Mouse (Mus musculus) heart, postnatal 0 days (tissue): ENCODE measurements at regions not wholly inside any gene's neighbourhood (a gene's known extent, or its start where the extent isn't known, plus 50 kb on each side); places are given as distances from the start of the nearest gene placed in this dataset.

Experiments used
- ATAC-seq: fragments of 200-750 bp; cut with Nextera tagmentation; 2 replicates; pipeline ENCODE4 v1.8.0; 2017; ENCODE audit warnings: low read depth, moderate number of reproducible peaks, moderate library complexity; ENCODE audit not compliant: insufficient read depth
- DNase-seq: peaks from one replicate; pipeline ENCODE4 v3.0.0-alpha.2; 2016; ENCODE audit warnings: low spot score
- H3K27ac ChIP-seq: fragments of 300-500 bp; sonication (generic); 2 replicates; pipeline ENCODE4 v1.5.1; 2014; ENCODE audit warnings: low read depth, mild to moderate bottlenecking
- H3K27me3 ChIP-seq: fragments of 300-500 bp; sonication (generic); 2 replicates; pipeline ENCODE4 v1.6.1; 2014; ENCODE audit warnings: low read length, mixed read lengths; ENCODE audit not compliant: control insufficient read depth, insufficient read depth
- H3K36me3 ChIP-seq: fragments of 300-500 bp; sonication (generic); replicated peaks from 2 replicates; pipeline ENCODE4 v1.6.1; 2014; ENCODE audit warnings: low read length, mixed read lengths; ENCODE audit not compliant: control insufficient read depth, insufficient read depth
- H3K4me1 ChIP-seq: fragments of 300-500 bp; sonication (generic); 2 replicates; pipeline ENCODE4 v1.6.1; 2014; ENCODE audit warnings: antibody characterized with exemption; ENCODE audit not compliant: control insufficient read depth, insufficient read depth
- H3K4me2 ChIP-seq: fragments of 300-500 bp; sonication (generic); 2 replicates; pipeline ENCODE4 v1.6.1; 2014; ENCODE audit warnings: low read depth, mild to moderate bottlenecking, low read length, moderate library complexity
- H3K4me3 ChIP-seq: fragments of 300-500 bp; sonication (generic); 2 replicates; pipeline ENCODE4 v1.5.1; 2014; ENCODE audit warnings: low read depth, low read length
- H3K9ac ChIP-seq: fragments of 300-500 bp; sonication (generic); replicated peaks from 2 replicates; pipeline ENCODE4 v1.6.1; 2014; ENCODE audit warnings: low read depth, low read length, mixed read lengths
- H3K9me3 ChIP-seq: fragments of 300-500 bp; sonication (generic); replicated peaks from 2 replicates; pipeline ENCODE4 v1.6.1; 2016; ENCODE audit warnings: low read length; ENCODE audit not compliant: control insufficient read depth
- CTCF ChIP-seq: IDR thresholded peaks from 2 replicates; pipeline ENCODE4 v1.5.1; 2016; ENCODE audit warnings: antibody characterized with exemption, control low read depth, low read depth
- EP300 ChIP-seq: IDR thresholded peaks from 2 replicates; pipeline ENCODE4 v1.6.1; 2016; ENCODE audit warnings: antibody characterized with exemption, low read depth
- WGBS: fragments of 180-500 bp; shearing (Covaris S2); extraction: QIAGEN DNeasy Blood & Tissue Kit; methylation state at CpG from one replicate; pipeline ENCODE4 v1.1.7; 2014; 5-methylcytosine and 5-hydroxymethylcytosine counted together

DNA sequence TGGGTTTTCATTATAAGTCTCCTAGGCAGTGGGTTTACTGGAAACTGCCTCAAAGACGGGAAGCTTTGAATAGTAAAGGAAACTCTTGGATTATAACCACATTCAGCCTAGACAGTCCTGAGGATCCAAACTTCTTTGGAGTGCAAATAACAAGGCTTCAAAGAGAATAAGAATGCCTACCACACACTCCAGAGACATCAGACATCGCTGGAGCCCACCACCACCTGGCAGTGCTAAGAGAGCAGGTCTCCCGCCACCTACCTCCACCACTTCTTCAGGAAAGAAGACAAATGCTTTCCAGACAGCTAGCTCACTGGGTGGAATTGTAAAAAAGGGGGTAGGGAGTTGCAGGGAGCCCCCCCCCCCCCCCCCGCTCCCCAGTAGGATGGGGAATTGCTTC is 104.4 kb downstream of the Tas2r134 start:
- Histone ChIP-seq H3K27me3 (no peaks in the 10 kb centered on the region), H3K4me1 (peaks cover 12% of the 10 kb centered on the region; the same call in 1 of the 2 replicates), H3K4me2 (no peak overlapping the region), H3K27ac (no peak overlapping the region), H3K4me3 (no peak overlapping the region), H3K36me3 (no peaks in the 10 kb centered on the region), H3K9me3 (no peaks in the 10 kb centered on the region), H3K9ac (no peak overlapping the region)
- DNase-seq (no peak), ATAC-seq (no peak)
- TF ChIP-seq EP300 (no peak), CTCF (no peak)
- 70% methylated on average over 4 of the region's 4 CpGs for WGBS

DNA sequence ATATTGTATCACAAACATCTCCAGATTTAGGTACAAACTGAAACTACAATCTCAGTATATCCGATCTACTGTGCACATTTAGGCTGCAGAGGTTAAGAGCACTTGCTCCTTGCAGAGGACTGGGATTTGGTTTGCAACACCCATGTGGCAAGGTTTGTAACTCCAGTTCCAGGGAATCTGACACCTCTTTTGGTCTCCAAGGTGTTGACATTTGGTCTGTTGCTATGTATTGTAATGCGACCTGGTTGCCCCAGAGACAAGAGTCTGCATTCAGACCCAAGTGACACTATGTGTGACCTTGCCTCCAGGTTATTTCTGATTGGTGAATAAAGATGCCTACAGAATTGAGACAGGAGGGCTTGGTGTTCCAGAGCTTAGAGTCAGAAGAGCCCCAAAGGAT is 105.0 kb downstream of the Tas2r134 start:
- H3K27ac ChIP-seq = no peak overlapping the region
- no peak for ATAC-seq
- TF ChIP-seq EP300 (no peak), CTCF (no peak)

DNA sequence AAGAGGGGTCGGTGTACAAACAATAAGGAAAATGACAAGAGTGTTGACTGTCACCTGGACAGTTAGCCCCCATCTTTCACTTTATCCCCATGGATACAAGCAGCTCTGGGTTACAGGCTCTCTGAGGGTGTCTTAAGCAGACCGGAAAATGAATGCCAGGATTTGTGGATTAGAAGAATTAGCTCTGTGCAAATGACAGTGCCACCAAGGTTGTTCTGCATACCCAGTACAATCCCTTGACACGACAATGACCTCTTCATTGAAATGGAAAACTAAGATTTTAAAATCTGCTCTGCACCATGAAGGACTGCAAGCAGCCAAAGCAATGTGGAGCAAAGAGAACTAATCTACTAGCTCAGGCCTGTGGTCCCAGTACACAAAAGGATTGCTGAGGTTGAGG is 105.9 kb downstream of the Tas2r134 start:
- no peak overlapping the region for H3K4me2 ChIP-seq
- no peak overlapping the region for H3K9ac ChIP-seq
- DNase-seq (no peak), ATAC-seq (no peak)
- 80% methylated on average over 3 of the region's 3 CpGs for WGBS
- no peak overlapping the region for H3K27ac ChIP-seq
- no peak overlapping the region for H3K4me3 ChIP-seq
- no peaks in the 10 kb centered on the region for H3K36me3 ChIP-seq
- H3K27me3 ChIP-seq = no peaks in the 10 kb centered on the region
- peaks cover 12% of the 10 kb centered on the region; the same call in 1 of the 2 replicates for H3K4me1 ChIP-seq
- TF ChIP-seq EP300 (no peak), CTCF (no peak)
- H3K9me3 ChIP-seq = no peaks in the 10 kb centered on the region

More for the DNA sequence above, 105.0 kb downstream of the Tas2r134 start:
- Histone ChIP-seq H3K4me1 (peaks cover 12% of the 10 kb centered on the region; the same call in 1 of the 2 replicates), H3K9me3 (no peaks in the 10 kb centered on the region), H3K4me2 (no peak overlapping the region), H3K4me3 (no peak overlapping the region), H3K36me3 (no peaks in the 10 kb centered on the region), H3K9ac (no peak overlapping the region), H3K27me3 (no peaks in the 10 kb centered on the region)
- 27% methylated on average over 2 of the region's 2 CpGs for WGBS
- DNase-seq = peak; percentile 8

DNA sequence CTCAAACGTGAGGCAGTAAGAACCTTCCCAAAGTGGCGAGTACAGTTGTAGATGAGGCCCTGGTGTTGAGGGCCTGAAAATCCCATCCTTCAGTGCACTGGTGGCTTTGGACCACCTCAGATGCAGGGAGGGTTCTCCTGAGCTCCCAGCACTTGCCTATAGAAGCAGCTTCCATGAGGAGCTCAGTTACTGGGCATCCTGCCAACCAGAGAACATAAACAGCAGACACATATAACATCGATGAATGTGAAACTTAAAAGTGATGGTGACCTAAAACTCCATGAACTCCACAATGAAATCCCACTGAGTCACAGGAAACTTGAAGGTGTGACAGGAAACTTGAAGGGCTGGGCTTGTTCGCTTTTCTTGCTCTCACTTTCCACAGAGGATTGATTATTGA is 109.1 kb downstream of the Tas2r134 start:
- no peaks in the 10 kb centered on the region for H3K36me3 ChIP-seq
- H3K9me3 ChIP-seq = no peaks in the 10 kb centered on the region
- H3K27ac ChIP-seq = no peak overlapping the region
- H3K4me3 ChIP-seq = no peak overlapping the region
- no peak for DNase-seq
- peaks cover 12% of the 10 kb centered on the region; the same call in 1 of the 2 replicates for H3K4me1 ChIP-seq
- H3K4me2 ChIP-seq = no peak overlapping the region
- WGBS = 56% methylated on average over 4 of the region's 4 CpGs
- no peak for ATAC-seq
- no peaks in the 10 kb centered on the region for H3K27me3 ChIP-seq
- H3K9ac ChIP-seq = no peak overlapping the region
- TF ChIP-seq CTCF = no peak
- no peak for TF ChIP-seq EP300

DNA sequence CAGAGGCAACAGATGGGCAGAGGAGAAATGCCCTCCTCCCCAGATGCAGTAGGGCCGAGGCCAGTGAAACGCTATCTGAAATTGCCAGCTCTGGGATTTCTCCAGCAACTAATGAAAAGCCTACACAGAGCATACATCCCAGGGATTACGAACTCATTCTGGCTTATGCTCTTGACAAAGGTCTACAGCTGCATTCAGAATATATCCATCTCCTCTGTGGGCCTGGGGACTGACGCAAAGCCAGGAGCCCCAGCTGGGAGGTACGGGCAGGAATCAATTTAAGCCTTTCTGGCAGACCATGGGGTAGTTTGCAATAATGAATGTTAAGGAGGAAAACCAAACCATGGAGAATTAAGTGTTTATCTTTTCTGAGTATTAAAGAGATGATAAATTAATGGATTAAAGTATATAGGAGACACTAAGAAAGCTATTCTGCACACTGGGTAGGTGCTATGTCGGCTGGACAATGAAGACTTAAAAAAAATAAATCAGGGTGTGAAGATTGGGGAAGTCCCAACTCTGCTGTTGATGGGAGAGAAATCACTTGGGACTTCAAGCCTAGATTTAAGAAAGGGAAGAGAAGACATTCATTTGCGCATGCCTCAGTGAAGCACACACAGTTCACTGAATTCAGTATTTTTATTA is 120.5 kb downstream of the Tas2r134 start:
- Histone ChIP-seq H3K27me3 (no peaks in the 10 kb centered on the region), H3K4me1 (no peaks in the 10 kb centered on the region), H3K27ac (no peak overlapping the region), H3K4me3 (no peak overlapping the region), H3K9me3 (no peaks in the 10 kb centered on the region), H3K36me3 (no peaks in the 10 kb centered on the region), H3K4me2 (no peak overlapping the region), H3K9ac (no peak overlapping the region)
- WGBS = 80% methylated on average over 7 of the region's 7 CpGs
- TF ChIP-seq CTCF (no peak), EP300 (no peak)
- no peak for DNase-seq
- no peak for ATAC-seq

DNA sequence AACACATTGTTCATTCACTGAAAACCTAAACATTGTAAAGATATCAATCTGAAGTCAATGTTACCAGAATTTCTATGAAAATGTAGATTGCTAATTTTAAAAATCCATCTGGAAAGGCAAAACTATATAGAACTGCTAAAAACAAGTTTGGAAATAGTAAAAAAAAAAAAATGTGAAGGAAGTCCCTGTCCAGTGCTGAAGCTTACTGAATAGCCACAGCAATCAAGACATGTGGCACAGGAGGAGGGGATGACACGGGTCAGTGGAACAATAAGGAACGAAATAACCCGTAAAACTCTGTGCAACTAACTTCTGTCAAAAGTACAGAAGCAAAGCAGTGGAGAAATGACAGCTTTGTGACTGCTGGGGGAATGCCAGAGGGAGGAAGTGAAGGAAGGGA is 121.9 kb downstream of the Tas2r134 start:
- WGBS = 58% methylated on average over 3 of the region's 3 CpGs
- TF ChIP-seq CTCF (no peak), EP300 (no peak)
- no peak overlapping the region for H3K27ac ChIP-seq
- no peak overlapping the region for H3K4me2 ChIP-seq
- no peak for DNase-seq
- H3K4me1 ChIP-seq = no peaks in the 10 kb centered on the region
- no peak overlapping the region for H3K9ac ChIP-seq
- no peaks in the 10 kb centered on the region for H3K9me3 ChIP-seq
- no peaks in the 10 kb centered on the region for H3K27me3 ChIP-seq
- ATAC-seq = no peak
- H3K4me3 ChIP-seq = no peak overlapping the region
- no peaks in the 10 kb centered on the region for H3K36me3 ChIP-seq
